Mouse (Mus musculus) layer of hippocampus, adult 2 months (tissue): ENCODE data around the gene Gm13043. TPM values are rescaled to one million over a fixed set of nuclear protein-coding genes. Genes with fewer than 3 reads are reported as not detected.
"Not testable (repeated sequence)": the region's sequence is repeated elsewhere in the genome, so short reads cannot be mapped to it uniquely, and the experiment has no call there.

ENCODE experiments used
- DNase-seq, 2 experiments: peaks; one replicate each; pipeline ENCODE4 v3.0.0; 2022; ENCODE audit warnings: low spot score in 2 of 2
- H3K27ac ChIP-seq: fragments of 200-600 bp; 2 replicates; pipeline ENCODE4 v1.8.1; 2022
- H3K4me3 ChIP-seq: fragments of 200-600 bp; 2 replicates; pipeline ENCODE4 v1.8.1; 2022; ENCODE audit warnings: mild to moderate bottlenecking
- CTCF ChIP-seq: fragments of 200-600 bp; conservative IDR thresholded peaks from 2 replicates; pipeline ENCODE4 v1.8.1; 2022; ENCODE audit warnings: antibody characterized with exemption, mild to moderate bottlenecking, moderate library complexity
- long read RNA-seq, 2 experiments: library from polyadenylated mRNA; stranded (forward); transcript quantifications; one replicate each; pipeline ENCODE4 v2.0.0; 2021; ENCODE audit warnings: borderline mapping rate in 2 of 2
- total RNA-seq, 2 experiments: library from RNA; stranded (reverse); gene quantifications; 2 replicates each; pipeline ENCODE4 v1.2.3; 2021

The Gm13043 gene
- not detected for total RNA-seq
- long read RNA-seq, experiment 1 = 0 reads
- long read RNA-seq, experiment 2 = 0 reads

- no peak for TF ChIP-seq CTCF
Measured at GRCm38 (mm10) chr4:143511043-143511442, at the start of gene Gm13043. Gene Gm13043, plus strand, starts transcription at chr4:143511343.

DNA sequence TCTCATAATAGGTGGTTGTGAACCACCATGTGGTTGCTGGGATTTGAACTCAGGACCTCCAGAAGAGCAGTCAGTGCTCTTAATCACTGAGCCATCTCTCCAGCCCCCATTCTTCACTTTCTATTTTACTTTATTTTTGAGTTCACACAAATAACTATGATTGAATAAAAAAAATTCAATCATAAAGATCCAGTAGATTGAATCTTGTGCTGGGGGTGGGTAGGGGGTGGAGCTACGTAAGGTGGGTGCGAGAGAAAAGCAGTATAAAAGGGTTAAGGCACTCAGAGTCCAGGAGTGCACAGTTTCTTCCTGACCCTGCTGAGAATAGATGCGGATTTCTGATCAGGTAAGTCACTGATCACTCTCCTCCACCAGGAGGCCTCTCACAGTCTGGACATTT lies 24.5 kb downstream of the Gm13043 start, which contains the start of gene Gm13040:
Gm13040 (plus strand) TSS at position 301 of the 400 bp plus-strand sequence.
- not testable (repeated sequence) for H3K27ac ChIP-seq, H3K4me3 ChIP-seq, DNase-seq

More at GRCm38 (mm10) chr4:143511043-143511442, at the start of gene Gm13043:
- Histone ChIP-seq H3K4me3 (no peak within 1 kb of the TSS), H3K27ac (no peak within 1 kb of the TSS)
- no peak for DNase-seq

- not testable (repeated sequence) for H3K27ac ChIP-seq, DNase-seq, H3K4me3 ChIP-seq
Measured at GRCm38 (mm10) chr4:143551400-143551799, 40.3 kb downstream of the Gm13043 start, which contains the start of the genes BC080695 and Gm13057. Gene BC080695, plus strand, starts transcription at chr4:143551700. Gene Gm13057, plus strand, starts transcription at chr4:143551709.

Other genes starting within 250 kb of the Gm13043 start
- 10 to 100 TPM; 19.5 to 19.6 TPM for gene Pdpn, start 211.8 kb upstream of the Gm13043 start, total RNA-seq
- gene Lrrc38, start 161.6 kb upstream of the Gm13043 start, total RNA-seq = 1 to 10 TPM in 1 of 2 experiments, under 1 TPM in 1; 0.82 to 1.4 TPM
- not detected for gene Pramel1, start 116.9 kb upstream of the Gm13043 start, total RNA-seq
- 10 to 100 TPM; 14.1 to 14.4 TPM for gene Pramef8, start 98.9 kb upstream of the Gm13043 start, total RNA-seq
- not detected for gene Oog4, start 61.0 kb upstream of the Gm13043 start, total RNA-seq
- gene Gm13040, start 24.6 kb downstream of the Gm13043 start, total RNA-seq = not detected
- not detected for gene BC080695, start 40.4 kb downstream of the Gm13043 start, total RNA-seq
- gene Gm13057, start 40.4 kb downstream of the Gm13043 start, total RNA-seq = not detected
- not detected for gene Gm13083, start 103.7 kb downstream of the Gm13043 start, total RNA-seq
- gene Gm13088, start 145.9 kb downstream of the Gm13043 start, total RNA-seq = not detected
- gene Gm13089, start 191.4 kb downstream of the Gm13043 start, total RNA-seq = not detected
- gene Gm13078, start 208.1 kb downstream of the Gm13043 start, total RNA-seq = not detected